ENCODE assay signal across 26 mouse cellular contexts in genomic region chr13:110401877-110402276, GRCm38 (mm10). TPM values are rescaled to one million over a fixed set of nuclear protein-coding genes. Genes with fewer than 3 reads are reported as not detected.
A peak's percentile ranks its signal among the peaks of the same experiment; 100 is the strongest.
DNase-seq lines count a peak whose midpoint lies in the region; ATAC-seq and TF ChIP-seq lines count a peak whose summit lies in the region.
"Had no signal": no experiment of that assay in that cellular context is flagged by ENCODE, and none has a peak within 500 bp of the region (broad histone marks: within the 10 kb centered on the region; RNA-seq: fewer than 3 reads in every experiment).

No protein-coding gene starts in this region.

- no peaks in the 10 kb centered on the region for H3K9me3 ChIP-seq in lung, embryonic 14.5 days (ENCODE audit: low read depth, low read length)
- H3K9me3 ChIP-seq in hindbrain, postnatal 0 days (ENCODE audit: low read length), result no peaks in the 10 kb centered on the region
- H3K9me3 ChIP-seq: embryonic facial prominence, embryonic 13.5 days; forebrain, embryonic 13.5 days; forebrain, embryonic 15.5 days had no signal

- peaks cover 47% of the 10 kb centered on the region for H3K36me3 ChIP-seq in lung, embryonic 14.5 days (ENCODE audit: insufficient read depth)
- peaks cover 36% of the 10 kb centered on the region for H3K36me3 ChIP-seq in hindbrain, postnatal 0 days (ENCODE audit: insufficient read depth, low read length)
- H3K36me3 ChIP-seq: G1E had no signal

- H3K4me1 ChIP-seq in lung, embryonic 14.5 days (ENCODE audit: insufficient read depth), result peaks cover 4% of the 10 kb centered on the region; the same call in 1 of the 2 replicates
- H3K4me1 ChIP-seq in embryonic fibroblast, embryonic 13.5 days (ENCODE audit: control insufficient read depth, insufficient read depth, low read length), result 0 out of 2 replicates have a peak, but pooled peaks cover 3% of the 10 kb centered on the region
- H3K4me1 ChIP-seq in hindbrain, postnatal 0 days (ENCODE audit: insufficient read depth, low read length), result no peaks in the 10 kb centered on the region

- TF ChIP-seq POLR2A in embryonic fibroblast, embryonic 13.5 days (IDR thresholded peaks at IDR 0.05; ENCODE audit: low read depth, low read length), result peak; percentile 67

- H3K27ac ChIP-seq in lung, embryonic 14.5 days (ENCODE audit: low read depth), result no peak overlapping the region
- no peak overlapping the region for H3K27ac ChIP-seq in embryonic fibroblast, embryonic 13.5 days (ENCODE audit: insufficient read depth, low read length)
- no peak overlapping the region for H3K27ac ChIP-seq in hindbrain, postnatal 0 days
- H3K27ac ChIP-seq: embryonic facial prominence, embryonic 13.5 days; embryonic facial prominence, embryonic 15.5 days; forebrain, embryonic 13.5 days; forebrain, embryonic 15.5 days had no signal

- no peak overlapping the region for H3K4me3 ChIP-seq in lung, embryonic 14.5 days (ENCODE audit: low read depth, low read length)
- H3K4me3 ChIP-seq in embryonic fibroblast, embryonic 13.5 days (ENCODE audit: insufficient read depth, low read length), result no peak overlapping the region
- no peak overlapping the region for H3K4me3 ChIP-seq in hindbrain, postnatal 0 days (ENCODE audit: low read length)
- H3K4me3 ChIP-seq: embryonic facial prominence, embryonic 13.5 days; embryonic facial prominence, embryonic 15.5 days; forebrain, embryonic 13.5 days; forebrain, embryonic 15.5 days had no signal

- H3K4me2 ChIP-seq in lung, embryonic 14.5 days, result no peak overlapping the region
- no peak overlapping the region for H3K4me2 ChIP-seq in hindbrain, postnatal 0 days (ENCODE audit: low read depth, low read length)
- H3K4me2 ChIP-seq: embryonic facial prominence, embryonic 13.5 days; embryonic facial prominence, embryonic 15.5 days; forebrain, embryonic 13.5 days; forebrain, embryonic 15.5 days had no signal

- DNase-seq in lung, embryonic 14.5 days, result peak; percentile 25
- no peak for DNase-seq in lung, adult 18-20 months
- DNase-seq in T-cell, adult 2 months (ENCODE audit: low spot score), result no peak
- no peak for DNase-seq in hindbrain, postnatal 0 days (ENCODE audit: low spot score)
- DNase-seq: adrenal gland, adult 2 months; adrenal gland, postnatal 10 days; adrenal gland, postnatal 25 days; B cell, adult 2 months; cerebellum, adult 11 months; cerebellum, adult 18-20 months; cerebellum, adult 8-10 months; cerebellum, adult 9-11 months; cerebellum, postnatal 14 days; cerebellum, postnatal 36 days; embryo, embryonic 11 days; forebrain, postnatal 0 days had no signal

- no peak for TF ChIP-seq CTCF in lung, embryonic 14.5 days (IDR thresholded peaks at IDR 0.05; ENCODE audit: low read depth)
- TF ChIP-seq CTCF in embryonic fibroblast, embryonic 13.5 days (IDR thresholded peaks at IDR 0.05; ENCODE audit: borderline replicate concordance, insufficient read depth, low read length), result no peak
- no peak for TF ChIP-seq CTCF in hindbrain, postnatal 0 days (IDR thresholded peaks at IDR 0.05; ENCODE audit: low read depth)

- WGBS in lung, embryonic 14.5 days, result 81% methylated on average over 2 of the region's 2 CpGs
- WGBS in hindbrain, postnatal 0 days, result 95% methylated on average over 2 of the region's 2 CpGs

- no peak for ATAC-seq in lung, embryonic 14.5 days (ENCODE audit: insufficient read depth)
- ATAC-seq in hindbrain, postnatal 0 days, result no peak
- ATAC-seq: CD4-positive, CD25-positive, alpha-beta regulatory T cell, adult 4 months; forebrain, embryonic 13.5 days; forebrain, embryonic 15.5 days; forebrain, postnatal 0 days; Patski had no signal

- no peaks in the 10 kb centered on the region for H3K27me3 ChIP-seq in lung, embryonic 14.5 days (ENCODE audit: insufficient read depth, low read length)
- H3K27me3 ChIP-seq in hindbrain, postnatal 0 days (ENCODE audit: insufficient read depth, low read length), result no peaks in the 10 kb centered on the region
- H3K27me3 ChIP-seq: CH12.LX; embryonic facial prominence, embryonic 13.5 days; embryonic facial prominence, embryonic 15.5 days; forebrain, embryonic 13.5 days; forebrain, embryonic 15.5 days; Patski had no signal

- H3K9ac ChIP-seq in lung, embryonic 14.5 days, result no peak overlapping the region
- no peak overlapping the region for H3K9ac ChIP-seq in hindbrain, postnatal 0 days (replicated peaks; ENCODE audit: low read length)
- H3K9ac ChIP-seq: embryonic facial prominence, embryonic 13.5 days; embryonic facial prominence, embryonic 15.5 days; forebrain, embryonic 13.5 days; forebrain, embryonic 15.5 days; forebrain, postnatal 0 days had no signal

RNA-seq across cellular contexts. Expression of gene Plk2, which starts 7.0 kb away (rescaled TPM):
- 265 and 268 TPM in 2 replicates for polyA plus RNA-seq in lung, embryonic 14.5 days (2014; fragmentation: Nextera tagmentation; extraction: Ambion mirVana)
- 175 and 227 TPM in 2 replicates for polyA plus RNA-seq in embryonic fibroblast, embryonic 13.5 days (2011; ENCODE audit: insufficient read length, low read depth, missing spikeins)
- total RNA-seq in hindbrain, postnatal 0 days (2014; rRNA removed), result 81.9 and 89.7 TPM in 2 replicates
- polyA plus RNA-seq in hindbrain, postnatal 0 days (2015; fragmentation: Nextera tagmentation; extraction: Ambion mirVana), result 79.2 and 86.2 TPM in 2 replicates
- polyA plus RNA-seq: G1E had no signal

RNA-seq across cellular contexts. Expression of gene Gapt, which starts 44.9 kb away (rescaled TPM):
- 0.47 and 0.53 TPM in 2 replicates for polyA plus RNA-seq in lung, embryonic 14.5 days (2014; fragmentation: Nextera tagmentation; extraction: Ambion mirVana)
- not detected in 2 replicates for polyA plus RNA-seq in embryonic fibroblast, embryonic 13.5 days (2011; ENCODE audit: insufficient read length, low read depth, missing spikeins)
- not detected in 2 replicates for total RNA-seq in hindbrain, postnatal 0 days (2014; rRNA removed)
- polyA plus RNA-seq in hindbrain, postnatal 0 days (2015; fragmentation: Nextera tagmentation; extraction: Ambion mirVana), result 0.06 TPM in 1 of 2 replicates, not detected in the other
- total RNA-seq: adrenal gland, postnatal 25 days had no signal
- polyA plus RNA-seq: adrenal gland, adult 2 months; forebrain, embryonic 11.5 days; forebrain, embryonic 13.5 days; forebrain, embryonic 15.5 days; forebrain, postnatal 0 days; G1E; Patski had no signal
